Mouse (Mus musculus) C2C12 (cell line): ENCODE measurements around the gene Rufy3.

Source experiments
- CEBPB ChIP-seq: IDR thresholded peaks from one replicate; pipeline ENCODE4 v1.6.1; 2011; ENCODE audit warnings: low read depth, mild to moderate bottlenecking, control low read depth, moderate library complexity
- CTCF ChIP-seq: IDR thresholded peaks from one replicate; pipeline ENCODE4 v1.5.1; 2011; ENCODE audit not compliant: control insufficient read depth, insufficient read depth, insufficient read length
- MAX ChIP-seq: IDR thresholded peaks from one replicate; pipeline ENCODE4 v1.6.1; 2011; ENCODE audit warnings: mild to moderate bottlenecking, control low read depth
- USF1 ChIP-seq: IDR thresholded peaks from one replicate; pipeline ENCODE4 v1.6.1; 2011; ENCODE audit warnings: low read depth, mild to moderate bottlenecking, control low read depth, moderate library complexity

GRCm38 (mm10) chr5:88527657-88528056 lies 37.2 kb upstream of the Rufy3 start, which contains the start of gene Jchain:
- TF ChIP-seq CTCF (no peak), USF1 (no peak), CEBPB (no peak), MAX (no peak)
